Mouse (Mus musculus): ENCODE results near the gene Fam172a. TPM values are rescaled to one million over a fixed set of nuclear protein-coding genes. Genes with fewer than 3 reads are reported as not detected.

Fam172a gene
- polyA plus RNA-seq, 1 experiment from 2014 or later: 22.8 TPM

GRCm38 (mm10) chr13:78163087-78163958, 461.5 kb downstream of the Fam172a start:
- Histone ChIP-seq H3K4me3 (ENCODE audit: low read depth, low read length) (peak overlapping the region; percentile 62), H3K36me3 (ENCODE audit: control insufficient read depth, insufficient read depth, low read length) (no peaks in the 10 kb centered on the region), H3K27me3 (replicated peaks; ENCODE audit: control insufficient read depth, insufficient read depth, low read length) (peaks cover 52% of the 10 kb centered on the region), H3K27ac (ENCODE audit: low read depth, low read length) (no peak overlapping the region), H3K4me2 (peak overlapping the region; percentile 89), H3K9me3 (ENCODE audit: control insufficient read depth, low read length) (no peaks in the 10 kb centered on the region), H3K4me1 (replicated peaks; ENCODE audit: control insufficient read depth, insufficient read depth, low read length) (no peaks in the 10 kb centered on the region), H3K9ac (ENCODE audit: low read depth, low read length) (peak overlapping the region; percentile 48; the same call in 1 of the 2 replicates)
- ATAC-seq (replicated peaks; ENCODE audit: low FRiP score) (peak; percentile 92), DNase-seq (ENCODE audit: low spot score) (peak; percentile 72)
- WGBS: under 1% methylated on average over 86 of the region's 86 CpGs

GRCm38 (mm10) chr13:78164941-78165340, 463.1 kb downstream of the Fam172a start:
- no peaks in the 10 kb centered on the region for H3K36me3 ChIP-seq (ENCODE audit: control insufficient read depth, insufficient read depth, low read length)
- DNase-seq (ENCODE audit: low spot score): no peak
- H3K9me3 ChIP-seq (ENCODE audit: control insufficient read depth, low read length): no peaks in the 10 kb centered on the region
- H3K4me1 ChIP-seq (replicated peaks; ENCODE audit: control insufficient read depth, insufficient read depth, low read length): no peaks in the 10 kb centered on the region
- H3K9ac ChIP-seq (ENCODE audit: low read depth, low read length): no peak overlapping the region
- no peak overlapping the region for H3K27ac ChIP-seq (ENCODE audit: low read depth, low read length)
- peaks cover 59% of the 10 kb centered on the region for H3K27me3 ChIP-seq (replicated peaks; ENCODE audit: control insufficient read depth, insufficient read depth, low read length)
- H3K4me3 ChIP-seq (ENCODE audit: low read depth, low read length): no peak overlapping the region
- ATAC-seq (replicated peaks; ENCODE audit: low FRiP score): no peak
- no peak overlapping the region for H3K4me2 ChIP-seq

- no peaks in the 10 kb centered on the region for H3K4me1 ChIP-seq (replicated peaks; ENCODE audit: control insufficient read depth, insufficient read depth, low read length)
- H3K9ac ChIP-seq (ENCODE audit: low read depth, low read length): no peak overlapping the region
- H3K4me3 ChIP-seq (ENCODE audit: low read depth, low read length): no peak overlapping the region
- ATAC-seq (replicated peaks; ENCODE audit: low FRiP score) (no peak), DNase-seq (ENCODE audit: low spot score) (no peak)
- no peak overlapping the region for H3K27ac ChIP-seq (ENCODE audit: low read depth, low read length)
- no peaks in the 10 kb centered on the region for H3K9me3 ChIP-seq (ENCODE audit: control insufficient read depth, low read length)
- no peaks in the 10 kb centered on the region for H3K36me3 ChIP-seq (ENCODE audit: control insufficient read depth, insufficient read depth, low read length)
- H3K27me3 ChIP-seq (replicated peaks; ENCODE audit: control insufficient read depth, insufficient read depth, low read length): peaks cover 80% of the 10 kb centered on the region
- H3K4me2 ChIP-seq: no peak overlapping the region
- 59% methylated on average over 4 of the region's 4 CpGs for WGBS
These were observed 466.3 kb downstream of the Fam172a start for GRCm38 (mm10) chr13:78168166-78168565.

- ATAC-seq (replicated peaks; ENCODE audit: low FRiP score): no peak
- no peaks in the 10 kb centered on the region for H3K9me3 ChIP-seq (ENCODE audit: control insufficient read depth, low read length)
- no peaks in the 10 kb centered on the region for H3K4me1 ChIP-seq (replicated peaks; ENCODE audit: control insufficient read depth, insufficient read depth, low read length)
- no peak for DNase-seq (ENCODE audit: low spot score)
- H3K27ac ChIP-seq (ENCODE audit: low read depth, low read length): no peak overlapping the region
- H3K4me2 ChIP-seq: no peak overlapping the region
- no peak overlapping the region for H3K4me3 ChIP-seq (ENCODE audit: low read depth, low read length)
- no peak overlapping the region for H3K9ac ChIP-seq (ENCODE audit: low read depth, low read length)
- peaks cover 70% of the 10 kb centered on the region for H3K27me3 ChIP-seq (replicated peaks; ENCODE audit: control insufficient read depth, insufficient read depth, low read length)
- H3K36me3 ChIP-seq (ENCODE audit: control insufficient read depth, insufficient read depth, low read length): no peaks in the 10 kb centered on the region
- 2% methylated on average over 15 of the region's 15 CpGs for WGBS
These were observed 469.5 kb downstream of the Fam172a start for GRCm38 (mm10) chr13:78171320-78171719.

GRCm38 (mm10) chr13:78171984-78172636, 470.3 kb downstream of the Fam172a start:
- Histone ChIP-seq H3K4me3 (ENCODE audit: low read depth, low read length) (no peak overlapping the region), H3K9me3 (ENCODE audit: control insufficient read depth, low read length) (no peaks in the 10 kb centered on the region), H3K4me1 (replicated peaks; ENCODE audit: control insufficient read depth, insufficient read depth, low read length) (no peaks in the 10 kb centered on the region), H3K27me3 (replicated peaks; ENCODE audit: control insufficient read depth, insufficient read depth, low read length) (peaks cover 70% of the 10 kb centered on the region), H3K36me3 (ENCODE audit: control insufficient read depth, insufficient read depth, low read length) (no peaks in the 10 kb centered on the region), H3K4me2 (no peak overlapping the region), H3K27ac (ENCODE audit: low read depth, low read length) (no peak overlapping the region), H3K9ac (ENCODE audit: low read depth, low read length) (no peak overlapping the region)
- ATAC-seq (replicated peaks; ENCODE audit: low FRiP score): no peak
- no peak for DNase-seq (ENCODE audit: low spot score)
- WGBS: 5% methylated on average over 17 of the region's 17 CpGs

GRCm38 (mm10) chr13:78172861-78173260, 471.0 kb downstream of the Fam172a start:
- H3K4me2 ChIP-seq: no peak overlapping the region
- no peaks in the 10 kb centered on the region for H3K9me3 ChIP-seq (ENCODE audit: control insufficient read depth, low read length)
- no peaks in the 10 kb centered on the region for H3K36me3 ChIP-seq (ENCODE audit: control insufficient read depth, insufficient read depth, low read length)
- no peak overlapping the region for H3K4me3 ChIP-seq (ENCODE audit: low read depth, low read length)
- H3K9ac ChIP-seq (ENCODE audit: low read depth, low read length): no peak overlapping the region
- H3K27ac ChIP-seq (ENCODE audit: low read depth, low read length): no peak overlapping the region
- WGBS: 5% methylated on average over 3 of the region's 3 CpGs
- ATAC-seq (replicated peaks; ENCODE audit: low FRiP score) (no peak), DNase-seq (ENCODE audit: low spot score) (no peak)
- peaks cover 68% of the 10 kb centered on the region for H3K27me3 ChIP-seq (replicated peaks; ENCODE audit: control insufficient read depth, insufficient read depth, low read length)
- H3K4me1 ChIP-seq (replicated peaks; ENCODE audit: control insufficient read depth, insufficient read depth, low read length): no peaks in the 10 kb centered on the region

GRCm38 (mm10) chr13:78174191-78174590, 472.4 kb downstream of the Fam172a start:
- H3K9ac ChIP-seq (ENCODE audit: low read depth, low read length): no peak overlapping the region
- H3K27me3 ChIP-seq (replicated peaks; ENCODE audit: control insufficient read depth, insufficient read depth, low read length): peaks cover 78% of the 10 kb centered on the region
- no peak overlapping the region for H3K4me3 ChIP-seq (ENCODE audit: low read depth, low read length)
- no peak for DNase-seq (ENCODE audit: low spot score)
- H3K27ac ChIP-seq (ENCODE audit: low read depth, low read length): no peak overlapping the region
- H3K4me2 ChIP-seq: no peak overlapping the region
- no peaks in the 10 kb centered on the region for H3K36me3 ChIP-seq (ENCODE audit: control insufficient read depth, insufficient read depth, low read length)
- ATAC-seq (replicated peaks; ENCODE audit: low FRiP score): no peak
- 10% methylated on average over 3 of the region's 3 CpGs for WGBS
- H3K4me1 ChIP-seq (replicated peaks; ENCODE audit: control insufficient read depth, insufficient read depth, low read length): no peaks in the 10 kb centered on the region
- no peaks in the 10 kb centered on the region for H3K9me3 ChIP-seq (ENCODE audit: control insufficient read depth, low read length)

GRCm38 (mm10) chr13:78174891-78175290, 473.1 kb downstream of the Fam172a start:
- no peak for ATAC-seq (replicated peaks; ENCODE audit: low FRiP score)
- H3K4me3 ChIP-seq (ENCODE audit: low read depth, low read length): no peak overlapping the region
- H3K9me3 ChIP-seq (ENCODE audit: control insufficient read depth, low read length): no peaks in the 10 kb centered on the region
- no peaks in the 10 kb centered on the region for H3K36me3 ChIP-seq (ENCODE audit: control insufficient read depth, insufficient read depth, low read length)
- DNase-seq (ENCODE audit: low spot score): no peak
- H3K27me3 ChIP-seq (replicated peaks; ENCODE audit: control insufficient read depth, insufficient read depth, low read length): peaks cover 79% of the 10 kb centered on the region
- H3K27ac ChIP-seq (ENCODE audit: low read depth, low read length): no peak overlapping the region
- H3K4me2 ChIP-seq: no peak overlapping the region
- H3K9ac ChIP-seq (ENCODE audit: low read depth, low read length): no peak overlapping the region
- WGBS: 24% methylated on average over 1 of the region's 1 CpGs
- H3K4me1 ChIP-seq (replicated peaks; ENCODE audit: control insufficient read depth, insufficient read depth, low read length): no peaks in the 10 kb centered on the region
